Mouse (Mus musculus): ENCODE results near the gene Ntm. TPM values are rescaled to one million over a fixed set of nuclear protein-coding genes. Genes with fewer than 3 reads are reported as not detected.

Ntm gene
- total and polyA plus RNA-seq, 3 experiments: not detected

- DNase-seq (ENCODE audit: low read depth, low spot score): no peak
- Histone ChIP-seq H3K4me3 (ENCODE audit: control insufficient read depth in 1 of 2, insufficient read depth in 1 of 2, low read depth in 2 of 2, low read length in 2 of 2) (no peak overlapping the region), H3K36me3 (ENCODE audit: control insufficient read depth in 1 of 2, insufficient read depth in 2 of 2, low read length in 2 of 2) (no peaks in the 10 kb centered on the region), H3K79me2 (ENCODE audit: control insufficient read depth, insufficient read depth, low read length, poor library complexity) (no peaks in the 10 kb centered on the region), H3K9me3 (replicated peaks; ENCODE audit: insufficient read depth, low read length) (no peaks in the 10 kb centered on the region), H3K9ac (ENCODE audit: control insufficient read depth, low read depth, low read length, poor library complexity, severe bottlenecking) (no peak overlapping the region), H3K27ac (ENCODE audit: control insufficient read depth, low read depth, low read length) (no peak overlapping the region), H3K4me1 (ENCODE audit: control insufficient read depth in 1 of 2, insufficient read depth in 2 of 2, low read length in 2 of 2) (no peaks in the 10 kb centered on the region), H3K27me3 (ENCODE audit: control insufficient read depth in 1 of 2, insufficient read depth in 2 of 2, low read length in 2 of 2) (no peaks in the 10 kb centered on the region)
- TF ChIP-seq MYC (IDR thresholded peaks at IDR 0.05; ENCODE audit: low read depth, low read length): no peak
- no peak for TF ChIP-seq GATA1 (IDR thresholded peaks at IDR 0.05; ENCODE audit: low read depth, low read length)
- TF ChIP-seq TAL1 (IDR thresholded peaks at IDR 0.05; ENCODE audit: low read length): no peak
- no peak for TF ChIP-seq ETS1 (IDR thresholded peaks at IDR 0.05; ENCODE audit: low read depth, low read length)
- TF ChIP-seq ELF1 (IDR thresholded peaks at IDR 0.05; ENCODE audit: low read depth, low read length): no peak
- no peak for TF ChIP-seq ZC3H11A (IDR thresholded peaks at IDR 0.05; ENCODE audit: low read depth, low read length)
- no peak for TF ChIP-seq ZMIZ1 (IDR thresholded peaks at IDR 0.05; ENCODE audit: low read depth, low read length)
- no peak for TF ChIP-seq NRF1 (IDR thresholded peaks at IDR 0.05; ENCODE audit: insufficient read depth, low read depth, low read length, poor library complexity, severe bottlenecking)
- no peak for TF ChIP-seq CHD1 (IDR thresholded peaks at IDR 0.05; ENCODE audit: low read depth, low read length)
- no peak for TF ChIP-seq ZKSCAN1 (IDR thresholded peaks at IDR 0.05; ENCODE audit: low read depth, low read length)
- no peak for TF ChIP-seq RAD21 (IDR thresholded peaks at IDR 0.05; ENCODE audit: low read depth, low read length)
- no peak for TF ChIP-seq UBTF (IDR thresholded peaks at IDR 0.05; ENCODE audit: borderline replicate concordance, insufficient read depth, low read depth, low read length)
These were observed 937.8 kb downstream of the Ntm start for GRCm38 (mm10) chr9:29025104-29025503.

- Histone ChIP-seq H3K36me3 (ENCODE audit: control insufficient read depth in 1 of 2, insufficient read depth in 2 of 2, low read length in 2 of 2) (no peaks in the 10 kb centered on the region), H3K27me3 (ENCODE audit: control insufficient read depth in 1 of 2, insufficient read depth in 2 of 2, low read length in 2 of 2) (no peaks in the 10 kb centered on the region), H3K9me3 (replicated peaks; ENCODE audit: insufficient read depth, low read length) (no peaks in the 10 kb centered on the region), H3K79me2 (ENCODE audit: control insufficient read depth, insufficient read depth, low read length, poor library complexity) (no peaks in the 10 kb centered on the region), H3K4me1 (ENCODE audit: control insufficient read depth in 1 of 2, insufficient read depth in 2 of 2, low read length in 2 of 2) (no peaks in the 10 kb centered on the region), H3K4me3 (ENCODE audit: control insufficient read depth in 1 of 2, insufficient read depth in 1 of 2, low read depth in 2 of 2, low read length in 2 of 2) (no peak overlapping the region), H3K27ac (ENCODE audit: control insufficient read depth, low read depth, low read length) (no peak overlapping the region), H3K9ac (ENCODE audit: control insufficient read depth, low read depth, low read length, poor library complexity, severe bottlenecking) (no peak overlapping the region)
- no peak for DNase-seq (ENCODE audit: low read depth, low spot score)
- TF ChIP-seq ZKSCAN1 (IDR thresholded peaks at IDR 0.05; ENCODE audit: low read depth, low read length): no peak
- no peak for TF ChIP-seq MYB (IDR thresholded peaks at IDR 0.05; ENCODE audit: low read depth, low read length)
- no peak for TF ChIP-seq ETS1 (IDR thresholded peaks at IDR 0.05; ENCODE audit: low read depth, low read length)
- no peak for TF ChIP-seq RCOR1 (IDR thresholded peaks at IDR 0.05; ENCODE audit: low read depth, low read length)
- no peak for TF ChIP-seq NRF1 (IDR thresholded peaks at IDR 0.05; ENCODE audit: insufficient read depth, low read depth, low read length, poor library complexity, severe bottlenecking)
- no peak for TF ChIP-seq POLR2A (IDR thresholded peaks at IDR 0.05; ENCODE audit: control insufficient read depth in 1 of 2, insufficient read depth in 1 of 2, low read depth in 1 of 2, low read length in 2 of 2, poor library complexity in 1 of 2)
- TF ChIP-seq GATA1 (IDR thresholded peaks at IDR 0.05; ENCODE audit: low read depth, low read length): no peak
- TF ChIP-seq SIN3A (IDR thresholded peaks at IDR 0.05; ENCODE audit: low read length): no peak
- TF ChIP-seq ZNF384 (IDR thresholded peaks at IDR 0.05; ENCODE audit: low read depth, low read length): no peak
- no peak for TF ChIP-seq E2F4 (IDR thresholded peaks at IDR 0.05; ENCODE audit: borderline replicate concordance, low read depth, low read length)
- no peak for TF ChIP-seq CTCF (IDR thresholded peaks at IDR 0.05 in 2 of 3, conservative IDR thresholded peaks at IDR 0.05 in 1 of 3; ENCODE audit: control insufficient read depth in 1 of 3, insufficient read depth in 1 of 3, low read depth in 2 of 3, low read length in 3 of 3, poor library complexity in 1 of 3, severe bottlenecking in 1 of 3)
- no peak for TF ChIP-seq MXI1 (IDR thresholded peaks at IDR 0.05; ENCODE audit: low read depth, low read length)
- no peak for TF ChIP-seq ZC3H11A (IDR thresholded peaks at IDR 0.05; ENCODE audit: low read depth, low read length)
These were observed 946.1 kb downstream of the Ntm start for GRCm38 (mm10) chr9:29016879-29017278.

Data from MEL (cell line).